Mouse (Mus musculus) thymus, adult 2 months (tissue): ENCODE measurements around the gene Gm5244. TPM values are rescaled to one million over a fixed set of nuclear protein-coding genes. Genes with fewer than 3 reads are reported as not detected.

Source experiments
- DNase-seq: peaks from one replicate; pipeline ENCODE4 v3.0.0; 2021
- H3K27ac ChIP-seq: fragments of 200-500 bp; 2 replicates; pipeline ENCODE4 v1.5.1; 2012; ENCODE audit warnings: low read length, control low read depth; ENCODE audit not compliant: control insufficient read depth, insufficient read depth
- H3K27me3 ChIP-seq: fragments of 200-500 bp; 2 replicates; pipeline ENCODE4 v1.6.1; 2012; ENCODE audit warnings: mild to moderate bottlenecking, low read length, moderate library complexity, mixed read lengths; ENCODE audit not compliant: control insufficient read depth, insufficient read depth
- H3K36me3 ChIP-seq: fragments of 200-500 bp; 2 replicates; pipeline ENCODE4 v1.6.1; 2012; ENCODE audit warnings: mild to moderate bottlenecking, low read length, moderate library complexity; ENCODE audit not compliant: control insufficient read depth, insufficient read depth
- H3K4me1 ChIP-seq: fragments of 200-500 bp; replicated peaks from 2 replicates; pipeline ENCODE4 v1.6.1; 2012; ENCODE audit warnings: low read length; ENCODE audit not compliant: control insufficient read depth, insufficient read depth
- H3K4me3 ChIP-seq: fragments of 200-500 bp; 2 replicates; pipeline ENCODE4 v1.5.1; 2012; ENCODE audit warnings: mild to moderate bottlenecking, low read length, control low read depth, moderate library complexity; ENCODE audit not compliant: control insufficient read depth, insufficient read depth
- CTCF ChIP-seq: fragments of 200-500 bp; IDR thresholded peaks from 2 replicates; pipeline ENCODE4 v1.5.1; 2012; ENCODE audit warnings: mild to moderate bottlenecking, control low read depth, low read length, moderate library complexity, borderline replicate concordance; ENCODE audit not compliant: control insufficient read depth, poor library complexity, insufficient read depth; ENCODE audit errors: extremely low read depth
- POLR2A ChIP-seq: fragments of 200-500 bp; IDR thresholded peaks from 2 replicates; pipeline ENCODE4 v1.6.1; 2012; ENCODE audit warnings: mild to moderate bottlenecking, low read length, control low read depth, moderate library complexity; ENCODE audit not compliant: control insufficient read depth, poor library complexity, insufficient read depth; ENCODE audit errors: extremely low read depth
- WGBS: fragments of 180-500 bp; shearing (Covaris S2); methylation state at CpG from one replicate; pipeline ENCODE4 v1.1.7; 2018; 5-methylcytosine and 5-hydroxymethylcytosine counted together
- polyA plus RNA-seq: library from polyadenylated mRNA; depleted of rRNA; stranded (reverse); fragments of >200 nt; gene quantifications from 2 replicates; pipeline ENCODE4 v1.2.3, GENCODE M21; 2012; rRNA removed

Gene Gm5244
- polyA plus RNA-seq = 0.15 TPM in 1 of 2 replicates, not detected in the other

DNA sequence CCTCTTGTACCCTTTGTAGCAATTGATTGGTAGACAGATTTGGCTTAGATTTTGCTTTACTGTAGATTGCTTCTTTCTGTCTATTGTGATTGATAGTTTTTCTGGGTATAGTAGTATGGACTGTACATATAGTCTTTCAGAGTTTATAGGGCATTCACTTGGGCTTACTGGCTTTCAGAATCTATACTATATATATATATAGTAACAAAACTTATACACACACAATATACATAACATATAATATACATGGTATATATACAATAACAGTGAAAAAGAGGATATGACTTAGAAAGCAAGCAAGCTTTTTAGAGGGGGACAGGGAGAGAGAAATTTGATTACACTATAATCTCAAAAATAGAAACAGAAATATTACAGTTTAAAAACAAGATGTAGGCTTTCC, at the start of gene Gm5244:
Gene Gm5244 (plus strand): TSS at position 301 of the 400 bp plus-strand sequence.
- Histone ChIP-seq H3K4me1 (no peaks in the 10 kb centered on the region), H3K36me3 (no peaks in the 10 kb centered on the region), H3K27me3 (no peaks in the 10 kb centered on the region), H3K4me3 (no peak within 1 kb of the TSS), H3K27ac (no peak within 1 kb of the TSS)
- TF ChIP-seq CTCF = no peak
- no peak for TF ChIP-seq POLR2A
- DNase-seq = no peak

DNA sequence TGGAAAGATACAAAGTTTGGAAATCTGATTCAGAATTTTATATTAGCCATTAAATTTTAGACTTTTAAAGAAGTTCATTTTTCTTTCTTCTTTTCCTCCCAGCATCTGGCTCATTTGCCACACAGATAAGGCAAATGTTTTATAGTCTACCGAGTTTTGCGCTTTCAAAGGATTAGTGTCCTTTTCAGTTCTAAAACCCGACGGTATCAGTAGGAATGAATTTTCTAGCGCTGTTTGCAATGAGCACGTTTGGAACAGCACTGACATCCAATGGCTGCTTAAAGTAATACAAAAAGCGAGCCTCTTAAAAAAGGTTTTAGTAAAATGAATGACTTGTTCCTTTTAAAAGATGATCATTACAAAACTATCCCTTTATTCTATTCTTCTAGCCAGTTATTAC, 49.4 kb upstream of the Gm5244 start:
- Histone ChIP-seq H3K36me3 (no peaks in the 10 kb centered on the region), H3K27me3 (no peaks in the 10 kb centered on the region), H3K27ac (no peak overlapping the region; the same call in 1 of the 2 replicates), H3K4me1 (peaks cover 2% of the 10 kb centered on the region), H3K4me3 (no peak overlapping the region)
- TF ChIP-seq CTCF (no peak), POLR2A (no peak)
- 1% methylated on average over 7 of the region's 7 CpGs for WGBS
- DNase-seq = no peak

GRCm38 (mm10) chr19:12798404-12798803, 48.1 kb upstream of the Gm5244 start:
- Histone ChIP-seq H3K36me3 (no peaks in the 10 kb centered on the region), H3K4me3 (peak overlapping the region; percentile 38), H3K4me1 (peaks cover 2% of the 10 kb centered on the region), H3K27me3 (no peaks in the 10 kb centered on the region), H3K27ac (peak overlapping the region; percentile 90)
- TF ChIP-seq CTCF (no peak), POLR2A (no peak)
- 3% methylated on average over 4 of the region's 4 CpGs for WGBS
- peak; percentile 52 for DNase-seq

GRCm38 (mm10) chr19:12799081-12799480, 47.4 kb upstream of the Gm5244 start:
- H3K4me3 ChIP-seq = no peak overlapping the region
- no peaks in the 10 kb centered on the region for H3K27me3 ChIP-seq
- H3K4me1 ChIP-seq = peaks cover 2% of the 10 kb centered on the region
- TF ChIP-seq POLR2A (no peak), CTCF (no peak)
- DNase-seq = no peak
- WGBS = 75% methylated on average over 3 of the region's 3 CpGs
- peak overlapping the region; percentile 90; the same call in 1 of the 2 replicates for H3K27ac ChIP-seq
- H3K36me3 ChIP-seq = no peaks in the 10 kb centered on the region

- WGBS = 66% methylated on average over 2 of the region's 2 CpGs
- Histone ChIP-seq H3K27ac (no peak overlapping the region), H3K4me1 (peaks cover 2% of the 10 kb centered on the region), H3K27me3 (no peaks in the 10 kb centered on the region), H3K36me3 (no peaks in the 10 kb centered on the region), H3K4me3 (no peak overlapping the region)
- no peak for DNase-seq
- TF ChIP-seq POLR2A (no peak), CTCF (no peak)
Observed at GRCm38 (mm10) chr19:12800621-12801020, 45.9 kb upstream of the Gm5244 start.

DNA sequence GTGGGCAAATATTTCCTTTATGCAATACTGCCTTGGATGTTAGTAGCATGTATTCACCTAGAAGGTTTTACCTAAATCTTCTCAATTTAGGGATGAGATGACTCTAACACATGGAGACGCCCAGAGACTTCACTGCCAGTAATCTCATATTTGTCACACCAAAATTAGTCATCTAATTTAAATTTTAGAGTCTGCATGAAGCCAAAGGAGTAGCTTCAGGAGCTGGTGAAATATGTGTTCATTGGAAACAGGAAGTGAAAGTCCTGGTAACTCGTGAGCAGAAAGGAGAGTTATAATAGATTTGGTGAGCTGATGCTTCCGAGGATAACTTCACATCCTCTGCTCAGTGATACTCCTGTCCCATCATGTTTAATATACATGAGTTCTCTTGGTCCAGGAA, 45.4 kb upstream of the Gm5244 start:
- DNase-seq = no peak
- Histone ChIP-seq H3K36me3 (no peaks in the 10 kb centered on the region), H3K27me3 (no peaks in the 10 kb centered on the region), H3K4me1 (peaks cover 2% of the 10 kb centered on the region), H3K4me3 (no peak overlapping the region), H3K27ac (no peak overlapping the region)
- 54% methylated on average over 3 of the region's 3 CpGs for WGBS
- no peak for TF ChIP-seq POLR2A
- TF ChIP-seq CTCF = no peak

GRCm38 (mm10) chr19:12802830-12803229, 43.7 kb upstream of the Gm5244 start:
- no peak overlapping the region for H3K27ac ChIP-seq
- peaks cover 2% of the 10 kb centered on the region for H3K4me1 ChIP-seq
- no peaks in the 10 kb centered on the region for H3K36me3 ChIP-seq
- no peaks in the 10 kb centered on the region for H3K27me3 ChIP-seq
- 95% methylated on average over 3 of the region's 3 CpGs for WGBS
- DNase-seq = no peak
- no peak overlapping the region for H3K4me3 ChIP-seq
- TF ChIP-seq POLR2A (no peak), CTCF (no peak)
